Mouse (Mus musculus) C2C12 (cell line): ENCODE results near the gene Zfyve16. TPM values are rescaled to one million over a fixed set of nuclear protein-coding genes. Genes with fewer than 3 reads are reported as not detected.

Experiments used
- H3K27me3 ChIP-seq: one replicate; pipeline ENCODE4 v1.6.1; 2011; ENCODE audit not compliant: control insufficient read depth, insufficient read depth, insufficient read length
- H3K36me3 ChIP-seq: one replicate; pipeline ENCODE4 v1.6.1; 2011; ENCODE audit not compliant: control insufficient read depth, insufficient read depth
- H3K4me3 ChIP-seq: one replicate; pipeline ENCODE4 v1.5.1; 2011; ENCODE audit warnings: mild to moderate bottlenecking, control low read depth; ENCODE audit not compliant: poor library complexity, insufficient read depth, severe bottlenecking
- H3K79me2 ChIP-seq: one replicate; pipeline ENCODE4 v1.6.1; 2011; ENCODE audit not compliant: control insufficient read depth, insufficient read depth
- H3K79me3 ChIP-seq: one replicate; pipeline ENCODE4 v1.6.1; 2011; ENCODE audit warnings: low read depth, control low read depth
- H3ac ChIP-seq: one replicate; pipeline ENCODE3; 2011; ENCODE audit warnings: low read depth; ENCODE audit not compliant: control insufficient read depth, insufficient read length
- CEBPB ChIP-seq: IDR thresholded peaks from one replicate; pipeline ENCODE4 v1.6.1; 2011; ENCODE audit warnings: low read depth, mild to moderate bottlenecking, control low read depth, moderate library complexity
- CTCF ChIP-seq: IDR thresholded peaks from one replicate; pipeline ENCODE4 v1.5.1; 2011; ENCODE audit not compliant: control insufficient read depth, insufficient read depth, insufficient read length
- FOSL1 ChIP-seq: IDR thresholded peaks from one replicate; pipeline ENCODE4 v1.8.0; 2011; ENCODE audit warnings: mild to moderate bottlenecking, low read length; ENCODE audit not compliant: poor library complexity, insufficient read depth, severe bottlenecking
- MAX ChIP-seq: IDR thresholded peaks from one replicate; pipeline ENCODE4 v1.6.1; 2011; ENCODE audit warnings: mild to moderate bottlenecking, control low read depth
- MYOD1 ChIP-seq: IDR thresholded peaks from one replicate; pipeline ENCODE4 v1.6.1; 2011; ENCODE audit warnings: low read depth; ENCODE audit not compliant: control insufficient read depth, insufficient read length
- MYOG ChIP-seq: IDR thresholded peaks from one replicate; pipeline ENCODE4 v1.6.1; 2011; ENCODE audit not compliant: control insufficient read depth, insufficient read length; ENCODE audit errors: extremely low read depth
- USF1 ChIP-seq: IDR thresholded peaks from one replicate; pipeline ENCODE4 v1.6.1; 2011; ENCODE audit warnings: low read depth, mild to moderate bottlenecking, control low read depth, moderate library complexity
- polyA plus RNA-seq: library from polyadenylated mRNA; unstranded; fragments of >200 nt; fragmentation: generic; extraction: Trizol; gene quantifications from one replicate; pipeline ENCODE4 v1.2.1, GENCODE M21; 2012; ENCODE audit warnings: missing spikeins

Zfyve16 gene
- polyA plus RNA-seq, 1 experiment = 2.6 TPM

GRCm38 (mm10) chr13:92464698-92465097 is 66.0 kb downstream of the Zfyve16 start:
- Histone ChIP-seq H3K79me3 (no peaks in the 10 kb centered on the region), H3K79me2 (no peaks in the 10 kb centered on the region), H3ac (no peak overlapping the region), H3K27me3 (no peaks in the 10 kb centered on the region), H3K4me3 (no peak overlapping the region), H3K36me3 (no peaks in the 10 kb centered on the region)
- TF ChIP-seq CTCF (no peak), MYOD1 (no peak), USF1 (no peak), MAX (no peak), CEBPB (no peak), MYOG (no peak), FOSL1 (no peak)

GRCm38 (mm10) chr13:92446872-92447271 is 83.8 kb downstream of the Zfyve16 start:
- TF ChIP-seq USF1 (no peak), MYOD1 (no peak), MYOG (no peak), CEBPB (no peak), CTCF (no peak), FOSL1 (no peak), MAX (no peak)
- no peaks in the 10 kb centered on the region for H3K27me3 ChIP-seq

DNA sequence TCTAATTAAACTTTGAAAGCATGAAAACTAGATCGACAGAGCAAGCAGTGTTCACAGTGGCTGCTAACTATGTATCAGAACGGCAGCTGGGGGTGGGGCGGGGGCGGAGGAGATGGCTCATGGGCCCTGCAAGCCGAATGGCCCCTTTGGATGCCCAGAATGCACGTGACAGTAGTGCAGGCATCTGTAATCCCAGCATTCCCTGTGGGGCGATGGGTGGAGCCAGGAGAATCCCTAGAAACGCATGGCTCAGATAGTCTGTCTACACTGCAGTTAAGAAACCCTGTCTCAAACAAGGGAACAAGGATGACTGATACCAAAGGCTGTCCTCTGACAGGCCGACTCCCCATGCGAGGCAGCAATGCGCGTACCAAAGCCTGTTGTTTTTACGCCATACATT is 90.4 kb downstream of the Zfyve16 start:
- no peaks in the 10 kb centered on the region for H3K79me3 ChIP-seq
- TF ChIP-seq MYOD1 (no peak), MYOG (no peak), USF1 (no peak), CEBPB (no peak), FOSL1 (no peak), MAX (no peak), CTCF (no peak)
- no peak overlapping the region for H3K4me3 ChIP-seq
- no peak overlapping the region for H3ac ChIP-seq
- no peaks in the 10 kb centered on the region for H3K79me2 ChIP-seq
- H3K36me3 ChIP-seq = no peaks in the 10 kb centered on the region
- peaks cover 3% of the 10 kb centered on the region for H3K27me3 ChIP-seq

More at GRCm38 (mm10) chr13:92446872-92447271, 83.8 kb downstream of the Zfyve16 start:
- Histone ChIP-seq H3K79me2 (no peaks in the 10 kb centered on the region), H3ac (no peak overlapping the region), H3K4me3 (no peak overlapping the region), H3K36me3 (no peaks in the 10 kb centered on the region), H3K79me3 (no peaks in the 10 kb centered on the region)

DNA sequence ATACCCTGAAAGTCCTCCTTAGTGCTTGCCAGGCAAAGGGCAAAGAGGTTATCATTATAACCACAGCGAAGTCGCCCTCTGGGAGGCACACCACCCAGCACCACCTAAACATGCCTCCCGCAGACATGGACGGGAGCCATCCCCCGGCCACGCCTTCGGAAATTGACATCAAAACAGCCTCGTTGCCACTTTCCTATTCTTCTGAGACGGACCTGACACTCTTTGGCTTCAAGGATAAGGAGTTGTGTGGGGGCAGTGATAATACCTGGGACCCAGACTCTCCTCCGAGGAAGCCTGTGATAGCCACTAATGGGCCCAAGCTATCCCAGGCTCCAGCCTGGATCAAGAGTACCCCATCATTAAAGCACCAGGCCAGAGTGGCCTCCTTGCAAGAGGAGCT is 92.0 kb downstream of the Zfyve16 start:
- Histone ChIP-seq H3K4me3 (no peak overlapping the region), H3K79me3 (no peaks in the 10 kb centered on the region), H3K36me3 (no peaks in the 10 kb centered on the region), H3K27me3 (peaks cover 3% of the 10 kb centered on the region), H3K79me2 (no peaks in the 10 kb centered on the region), H3ac (no peak overlapping the region)
- TF ChIP-seq MYOD1 (no peak), CEBPB (no peak), FOSL1 (no peak), CTCF (no peak), MYOG (no peak), MAX (no peak)

Other genes with a start within 250 kb of the Zfyve16 start
- 0.02 TPM for gene Gm20379, start 224.9 kb downstream of the Zfyve16 start, polyA plus RNA-seq
- gene Dhfr, start 176.1 kb downstream of the Zfyve16 start, polyA plus RNA-seq = 9.4 TPM
- 5.4 TPM for gene Msh3, start 175.9 kb downstream of the Zfyve16 start, polyA plus RNA-seq
- gene Ankrd34b, start 105.0 kb downstream of the Zfyve16 start, polyA plus RNA-seq = not detected
- gene Fam151b, start 46.9 kb downstream of the Zfyve16 start, polyA plus RNA-seq = 0.57 TPM
- gene Spz1, start 45.3 kb upstream of the Zfyve16 start, polyA plus RNA-seq = 0.06 TPM
- 2.8 TPM for gene Serinc5, start 80.2 kb upstream of the Zfyve16 start, polyA plus RNA-seq